Mouse (Mus musculus) kidney, embryonic 16.5 days (tissue): Measurements from ENCODE around the gene Mtss1l. TPM values are rescaled to one million over a fixed set of nuclear protein-coding genes. Genes with fewer than 3 reads are reported as not detected.
A peak's percentile ranks its signal among the peaks of the same experiment; 100 is the strongest.

ENCODE experiments used
- ATAC-seq: fragments of 200-750 bp; cut with Nextera tagmentation; 2 replicates; pipeline ENCODE4 v1.8.0; 2017; ENCODE audit warnings: moderate TSS enrichment; ENCODE audit not compliant: low FRiP score, low TSS enrichment
- H3K27ac ChIP-seq: fragments of 300-500 bp; sonication (generic); 2 replicates; pipeline ENCODE4 v1.5.1; 2014; ENCODE audit warnings: low read length
- H3K27me3 ChIP-seq: fragments of 300-500 bp; sonication (generic); 2 replicates; pipeline ENCODE4 v1.6.1; 2014; ENCODE audit warnings: low read length, control low read depth, mixed read lengths; ENCODE audit not compliant: insufficient read depth
- H3K36me3 ChIP-seq: fragments of 300-500 bp; sonication (generic); 2 replicates; pipeline ENCODE4 v1.6.1; 2014; ENCODE audit warnings: low read length, control low read depth, mixed read lengths; ENCODE audit not compliant: insufficient read depth
- H3K4me1 ChIP-seq: fragments of 300-500 bp; sonication (generic); 2 replicates; pipeline ENCODE4 v1.6.1; 2014; ENCODE audit warnings: low read length, control low read depth, mixed read lengths; ENCODE audit not compliant: insufficient read depth
- H3K4me2 ChIP-seq: fragments of 300-500 bp; sonication (generic); replicated peaks from 2 replicates; pipeline ENCODE4 v1.6.1; 2014; ENCODE audit warnings: low read depth, low read length
- H3K4me3 ChIP-seq: fragments of 300-500 bp; sonication (generic); 2 replicates; pipeline ENCODE4 v1.5.1; 2014; ENCODE audit warnings: mild to moderate bottlenecking, low read length
- H3K9ac ChIP-seq: fragments of 300-500 bp; sonication (generic); replicated peaks from 2 replicates; pipeline ENCODE4 v1.6.1; 2014; ENCODE audit warnings: low read length
- H3K9me3 ChIP-seq: fragments of 300-500 bp; sonication (generic); 2 replicates; pipeline ENCODE4 v1.6.1; 2016; ENCODE audit warnings: low read length, control low read depth
- WGBS: fragments of 180-500 bp; shearing (Covaris S2); extraction: QIAGEN DNeasy Blood & Tissue Kit; methylation state at CpG from one replicate; pipeline ENCODE4 v1.1.7; 2014; 5-methylcytosine and 5-hydroxymethylcytosine counted together
- polyA plus RNA-seq: library from polyadenylated mRNA; unstranded; fragments of >200 nt; fragmentation: Nextera tagmentation; extraction: Ambion mirVana; gene quantifications from 2 replicates; pipeline ENCODE4 v1.2.1, GENCODE M21; 2015

The Mtss1l gene
- polyA plus RNA-seq, 1 experiment from 2014 or later: 9.2 TPM

- Histone ChIP-seq H3K27ac (no peak overlapping the region), H3K4me1 (peaks cover 6% of the 10 kb centered on the region; the same call in 1 of the 2 replicates), H3K9me3 (no peaks in the 10 kb centered on the region), H3K4me2 (no peak overlapping the region), H3K36me3 (no peaks in the 10 kb centered on the region), H3K9ac (no peak overlapping the region), H3K27me3 (no peaks in the 10 kb centered on the region), H3K4me3 (no peak overlapping the region)
- 85% methylated on average over 3 of the region's 3 CpGs for WGBS
- ATAC-seq: no peak
Measured at GRCm38 (mm10) chr8:110764671-110765070, 43.4 kb downstream of the Mtss1l start.

- Histone ChIP-seq H3K4me2 (no peak overlapping the region), H3K9me3 (no peaks in the 10 kb centered on the region), H3K27ac (no peak overlapping the region), H3K27me3 (no peaks in the 10 kb centered on the region), H3K36me3 (no peaks in the 10 kb centered on the region), H3K4me3 (no peak overlapping the region), H3K4me1 (no peaks in the 10 kb centered on the region), H3K9ac (no peak overlapping the region)
- WGBS: 95% methylated on average over 6 of the region's 6 CpGs
- no peak for ATAC-seq
Measured at GRCm38 (mm10) chr8:110767261-110767660, 46.0 kb downstream of the Mtss1l start.

GRCm38 (mm10) chr8:110772452-110772851 lies 51.2 kb downstream of the Mtss1l start:
- Histone ChIP-seq H3K4me2 (no peak overlapping the region), H3K9ac (no peak overlapping the region), H3K36me3 (no peaks in the 10 kb centered on the region), H3K27me3 (no peaks in the 10 kb centered on the region), H3K4me1 (peaks cover 7% of the 10 kb centered on the region; the same call in 1 of the 2 replicates), H3K27ac (no peak overlapping the region), H3K4me3 (no peak overlapping the region), H3K9me3 (peaks cover 5% of the 10 kb centered on the region; the same call in 1 of the 2 replicates)
- 52% methylated on average over 6 of the region's 7 CpGs for WGBS
- ATAC-seq: no peak

GRCm38 (mm10) chr8:110774047-110774446 lies 52.8 kb downstream of the Mtss1l start:
- peaks cover 7% of the 10 kb centered on the region; the same call in 1 of the 2 replicates for H3K4me1 ChIP-seq
- no peak overlapping the region for H3K9ac ChIP-seq
- H3K9me3 ChIP-seq: peaks cover 5% of the 10 kb centered on the region; the same call in 1 of the 2 replicates
- no peaks in the 10 kb centered on the region for H3K27me3 ChIP-seq
- H3K4me2 ChIP-seq: no peak overlapping the region
- H3K27ac ChIP-seq: peak overlapping the region; percentile 2; the same call in 1 of the 2 replicates
- WGBS: 40% methylated on average over 3 of the region's 3 CpGs
- peak; percentile 77 for ATAC-seq
- H3K36me3 ChIP-seq: no peaks in the 10 kb centered on the region
- H3K4me3 ChIP-seq: no peak overlapping the region

GRCm38 (mm10) chr8:110774725-110775124 lies 53.4 kb downstream of the Mtss1l start:
- Histone ChIP-seq H3K27ac (peak overlapping the region; percentile 2; the same call in 1 of the 2 replicates), H3K4me1 (peaks cover 7% of the 10 kb centered on the region; the same call in 1 of the 2 replicates), H3K27me3 (no peaks in the 10 kb centered on the region), H3K4me2 (no peak overlapping the region), H3K36me3 (no peaks in the 10 kb centered on the region), H3K9ac (no peak overlapping the region), H3K9me3 (peaks cover 5% of the 10 kb centered on the region; the same call in 1 of the 2 replicates), H3K4me3 (no peak overlapping the region)
- WGBS: 86% methylated on average over 6 of the region's 6 CpGs
- ATAC-seq: no peak

GRCm38 (mm10) chr8:110775316-110775715 lies 54.0 kb downstream of the Mtss1l start:
- peaks cover 5% of the 10 kb centered on the region; the same call in 1 of the 2 replicates for H3K9me3 ChIP-seq
- no peak overlapping the region for H3K9ac ChIP-seq
- no peak for ATAC-seq
- peaks cover 7% of the 10 kb centered on the region; the same call in 1 of the 2 replicates for H3K4me1 ChIP-seq
- no peaks in the 10 kb centered on the region for H3K27me3 ChIP-seq
- no peak overlapping the region for H3K4me3 ChIP-seq
- H3K27ac ChIP-seq: no peak overlapping the region
- no peak overlapping the region for H3K4me2 ChIP-seq
- H3K36me3 ChIP-seq: no peaks in the 10 kb centered on the region
- 78% methylated on average over 8 of the region's 8 CpGs for WGBS

- no peak overlapping the region for H3K4me3 ChIP-seq
- H3K27me3 ChIP-seq: no peaks in the 10 kb centered on the region
- 64% methylated on average over 3 of the region's 3 CpGs for WGBS
- ATAC-seq: no peak
- H3K9ac ChIP-seq: no peak overlapping the region
- peaks cover 7% of the 10 kb centered on the region; the same call in 1 of the 2 replicates for H3K4me1 ChIP-seq
- H3K36me3 ChIP-seq: no peaks in the 10 kb centered on the region
- peaks cover 5% of the 10 kb centered on the region; the same call in 1 of the 2 replicates for H3K9me3 ChIP-seq
- H3K4me2 ChIP-seq: no peak overlapping the region
- H3K27ac ChIP-seq: no peak overlapping the region
Measured at GRCm38 (mm10) chr8:110775721-110776120, 54.4 kb downstream of the Mtss1l start.

- Histone ChIP-seq H3K27ac (no peak overlapping the region), H3K9ac (no peak overlapping the region), H3K36me3 (no peaks in the 10 kb centered on the region), H3K9me3 (peaks cover 5% of the 10 kb centered on the region; the same call in 1 of the 2 replicates), H3K27me3 (no peaks in the 10 kb centered on the region), H3K4me3 (no peak overlapping the region), H3K4me2 (no peak overlapping the region), H3K4me1 (peaks cover 7% of the 10 kb centered on the region; the same call in 1 of the 2 replicates)
- WGBS: 92% methylated on average over 3 of the region's 3 CpGs
- ATAC-seq: no peak
Measured at GRCm38 (mm10) chr8:110776335-110776734, 55.1 kb downstream of the Mtss1l start.

- peak overlapping the region; percentile 14; the same call in 1 of the 2 replicates for H3K27ac ChIP-seq
- 0 out of 2 replicates have a peak, but pooled peaks cover under 1% of the 10 kb centered on the region for H3K4me1 ChIP-seq
- WGBS: 72% methylated on average over 13 of the region's 13 CpGs
- no peaks in the 10 kb centered on the region for H3K27me3 ChIP-seq
- no peak for ATAC-seq
- H3K36me3 ChIP-seq: no peaks in the 10 kb centered on the region
- H3K4me3 ChIP-seq: no peak overlapping the region
- peaks cover 5% of the 10 kb centered on the region; the same call in 1 of the 2 replicates for H3K9me3 ChIP-seq
- H3K9ac ChIP-seq: no peak overlapping the region
- H3K4me2 ChIP-seq: no peak overlapping the region
Measured at GRCm38 (mm10) chr8:110779924-110780718, 58.8 kb downstream of the Mtss1l start.

- Histone ChIP-seq H3K9me3 (no peaks in the 10 kb centered on the region), H3K4me1 (no peaks in the 10 kb centered on the region), H3K27me3 (no peaks in the 10 kb centered on the region), H3K9ac (no peak overlapping the region), H3K27ac (no peak overlapping the region), H3K4me3 (no peak overlapping the region), H3K36me3 (no peaks in the 10 kb centered on the region), H3K4me2 (no peak overlapping the region)
- no peak for ATAC-seq
- WGBS: 60% methylated on average over 2 of the region's 2 CpGs
Measured at GRCm38 (mm10) chr8:110785366-110785765, 64.1 kb downstream of the Mtss1l start.
